Mouse (Mus musculus): Measurements from ENCODE around the gene Prkag2. TPM values are rescaled to one million over a fixed set of nuclear protein-coding genes. Genes with fewer than 3 reads are reported as not detected.

Gene Prkag2
- polyA plus RNA-seq, 1 experiment, result 6.2 TPM

- H3K79me2 ChIP-seq (ENCODE audit: control insufficient read depth, insufficient read depth), result no peaks in the 10 kb centered on the region
- H3K27me3 ChIP-seq (ENCODE audit: control insufficient read depth, insufficient read depth, insufficient read length), result peaks cover 5% of the 10 kb centered on the region
- no peak overlapping the region for H3ac ChIP-seq (ENCODE audit: control insufficient read depth, insufficient read length, low read depth)
- H3K36me3 ChIP-seq (ENCODE audit: control insufficient read depth, insufficient read depth), result no peaks in the 10 kb centered on the region
- TF ChIP-seq USF1 (IDR thresholded peaks at IDR 0.05; ENCODE audit: low read depth) (no peak), MYOD1 (IDR thresholded peaks at IDR 0.05; ENCODE audit: control insufficient read depth, insufficient read length, low read depth) (no peak), CEBPB (IDR thresholded peaks at IDR 0.05; ENCODE audit: low read depth) (no peak), MYOG (IDR thresholded peaks at IDR 0.05; ENCODE audit: control insufficient read depth, extremely low read depth, insufficient read length) (no peak), CTCF (IDR thresholded peaks at IDR 0.05; ENCODE audit: control insufficient read depth, insufficient read depth, insufficient read length) (no peak), FOSL1 (IDR thresholded peaks at IDR 0.05; ENCODE audit: insufficient read depth, low read length, poor library complexity, severe bottlenecking) (no peak), MAX (IDR thresholded peaks at IDR 0.05) (no peak)
- no peaks in the 10 kb centered on the region for H3K79me3 ChIP-seq (ENCODE audit: low read depth)
- H3K4me3 ChIP-seq (ENCODE audit: insufficient read depth, poor library complexity, severe bottlenecking), result no peak overlapping the region
Observed at GRCm38 (mm10) chr5:25058417-25058816, 42.0 kb downstream of the Prkag2 start.

DNA sequence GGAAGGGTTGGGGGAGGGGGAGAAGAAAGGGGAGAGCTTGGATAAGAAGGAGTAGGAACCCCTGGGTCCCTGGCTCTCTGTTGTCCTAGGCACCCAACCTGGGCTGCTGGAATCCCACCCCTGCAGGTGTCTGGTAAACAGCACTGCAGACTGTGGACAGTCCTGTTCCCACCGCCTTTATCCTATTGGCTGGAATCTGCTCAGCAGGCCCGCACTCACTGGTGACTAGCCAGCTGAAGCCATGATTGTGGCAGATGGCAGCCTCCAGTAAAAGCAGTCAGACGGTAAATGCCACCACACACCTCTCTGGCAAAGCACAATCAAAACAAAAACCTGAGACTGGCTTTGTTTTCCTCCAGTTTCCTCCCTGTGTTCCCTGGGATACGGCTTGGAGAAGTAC lies 45.2 kb downstream of the Prkag2 start:
- no peak for TF ChIP-seq MYOG (IDR thresholded peaks at IDR 0.05; ENCODE audit: control insufficient read depth, extremely low read depth, insufficient read length)
- no peak for TF ChIP-seq FOSL1 (IDR thresholded peaks at IDR 0.05; ENCODE audit: insufficient read depth, low read length, poor library complexity, severe bottlenecking)
- no peak for TF ChIP-seq USF1 (IDR thresholded peaks at IDR 0.05; ENCODE audit: low read depth)
- TF ChIP-seq CEBPB (IDR thresholded peaks at IDR 0.05; ENCODE audit: low read depth), result no peak
- TF ChIP-seq MAX (IDR thresholded peaks at IDR 0.05), result no peak
- TF ChIP-seq MYOD1 (IDR thresholded peaks at IDR 0.05; ENCODE audit: control insufficient read depth, insufficient read length, low read depth), result no peak
- no peak for TF ChIP-seq CTCF (IDR thresholded peaks at IDR 0.05; ENCODE audit: control insufficient read depth, insufficient read depth, insufficient read length)
- Histone ChIP-seq H3K27me3 (ENCODE audit: control insufficient read depth, insufficient read depth, insufficient read length) (no peaks in the 10 kb centered on the region), H3ac (ENCODE audit: control insufficient read depth, insufficient read length, low read depth) (no peak overlapping the region), H3K79me2 (ENCODE audit: control insufficient read depth, insufficient read depth) (no peaks in the 10 kb centered on the region), H3K36me3 (ENCODE audit: control insufficient read depth, insufficient read depth) (no peaks in the 10 kb centered on the region), H3K79me3 (ENCODE audit: low read depth) (no peaks in the 10 kb centered on the region), H3K4me3 (ENCODE audit: insufficient read depth, poor library complexity, severe bottlenecking) (no peak overlapping the region)

DNA sequence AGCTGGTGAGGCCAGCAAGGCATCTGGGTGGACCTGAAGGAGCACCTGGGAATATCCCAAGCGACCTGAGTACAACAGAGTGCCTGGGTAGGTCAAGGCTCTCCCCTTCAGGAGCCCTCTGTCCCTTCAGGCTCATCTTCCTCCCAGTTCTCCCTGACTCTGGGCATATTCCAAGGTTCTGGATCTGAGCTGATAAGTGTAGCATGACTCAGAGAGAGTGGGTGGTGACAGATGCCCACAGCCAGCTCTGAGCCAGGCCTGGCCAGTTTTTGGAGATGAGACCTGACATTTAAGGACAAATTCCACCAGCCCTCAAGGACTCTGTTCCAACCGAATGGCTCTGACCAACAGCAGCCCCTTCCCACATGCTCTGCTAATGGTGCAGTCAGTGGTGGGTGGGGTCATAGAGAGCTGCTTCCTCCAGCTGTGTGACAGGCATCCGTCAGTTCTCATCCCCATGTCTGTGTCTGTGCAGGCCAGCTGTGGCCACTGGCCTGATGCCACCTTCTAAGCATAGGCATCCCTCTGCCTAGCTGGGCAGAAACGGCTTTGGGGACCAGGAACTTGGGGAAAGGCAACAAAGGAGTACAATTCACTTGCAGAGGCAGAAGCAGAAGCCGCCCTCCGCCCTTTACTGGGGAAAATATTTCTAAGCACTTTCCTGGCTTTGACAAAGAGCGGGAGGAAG lies 46.3 kb downstream of the Prkag2 start:
- Histone ChIP-seq H3K36me3 (ENCODE audit: control insufficient read depth, insufficient read depth) (no peaks in the 10 kb centered on the region), H3K27me3 (ENCODE audit: control insufficient read depth, insufficient read depth, insufficient read length) (no peaks in the 10 kb centered on the region), H3K79me3 (ENCODE audit: low read depth) (no peaks in the 10 kb centered on the region), H3K79me2 (ENCODE audit: control insufficient read depth, insufficient read depth) (no peaks in the 10 kb centered on the region), H3K4me3 (ENCODE audit: insufficient read depth, poor library complexity, severe bottlenecking) (no peak overlapping the region), H3ac (ENCODE audit: control insufficient read depth, insufficient read length, low read depth) (no peak overlapping the region)
- TF ChIP-seq MYOD1 (IDR thresholded peaks at IDR 0.05; ENCODE audit: control insufficient read depth, insufficient read length, low read depth) (peak; percentile 9), MYOG (IDR thresholded peaks at IDR 0.05; ENCODE audit: control insufficient read depth, extremely low read depth, insufficient read length) (no peak), USF1 (IDR thresholded peaks at IDR 0.05; ENCODE audit: low read depth) (no peak), CTCF (IDR thresholded peaks at IDR 0.05; ENCODE audit: control insufficient read depth, insufficient read depth, insufficient read length) (no peak), MAX (IDR thresholded peaks at IDR 0.05) (no peak)

- H3K4me3 ChIP-seq (ENCODE audit: insufficient read depth, poor library complexity, severe bottlenecking), result no peak overlapping the region
- no peaks in the 10 kb centered on the region for H3K27me3 ChIP-seq (ENCODE audit: control insufficient read depth, insufficient read depth, insufficient read length)
- no peaks in the 10 kb centered on the region for H3K79me2 ChIP-seq (ENCODE audit: control insufficient read depth, insufficient read depth)
- TF ChIP-seq FOSL1 (IDR thresholded peaks at IDR 0.05; ENCODE audit: insufficient read depth, low read length, poor library complexity, severe bottlenecking) (no peak), USF1 (IDR thresholded peaks at IDR 0.05; ENCODE audit: low read depth) (no peak), MYOG (IDR thresholded peaks at IDR 0.05; ENCODE audit: control insufficient read depth, extremely low read depth, insufficient read length) (no peak), CEBPB (IDR thresholded peaks at IDR 0.05; ENCODE audit: low read depth) (no peak), CTCF (IDR thresholded peaks at IDR 0.05; ENCODE audit: control insufficient read depth, insufficient read depth, insufficient read length) (no peak), MYOD1 (IDR thresholded peaks at IDR 0.05; ENCODE audit: control insufficient read depth, insufficient read length, low read depth) (no peak), MAX (IDR thresholded peaks at IDR 0.05) (no peak)
- no peaks in the 10 kb centered on the region for H3K79me3 ChIP-seq (ENCODE audit: low read depth)
- H3ac ChIP-seq (ENCODE audit: control insufficient read depth, insufficient read length, low read depth), result no peak overlapping the region
- H3K36me3 ChIP-seq (ENCODE audit: control insufficient read depth, insufficient read depth), result no peaks in the 10 kb centered on the region
Observed at GRCm38 (mm10) chr5:25050827-25051226, 49.6 kb downstream of the Prkag2 start.

GRCm38 (mm10) chr5:25047670-25048069 lies 52.8 kb downstream of the Prkag2 start:
- no peaks in the 10 kb centered on the region for H3K36me3 ChIP-seq (ENCODE audit: control insufficient read depth, insufficient read depth)
- H3K79me2 ChIP-seq (ENCODE audit: control insufficient read depth, insufficient read depth), result no peaks in the 10 kb centered on the region
- H3K4me3 ChIP-seq (ENCODE audit: insufficient read depth, poor library complexity, severe bottlenecking), result no peak overlapping the region
- no peaks in the 10 kb centered on the region for H3K27me3 ChIP-seq (ENCODE audit: control insufficient read depth, insufficient read depth, insufficient read length)
- H3K79me3 ChIP-seq (ENCODE audit: low read depth), result no peaks in the 10 kb centered on the region
- TF ChIP-seq CEBPB (IDR thresholded peaks at IDR 0.05; ENCODE audit: low read depth), result no peak
- TF ChIP-seq CTCF (IDR thresholded peaks at IDR 0.05; ENCODE audit: control insufficient read depth, insufficient read depth, insufficient read length), result no peak
- no peak for TF ChIP-seq MYOG (IDR thresholded peaks at IDR 0.05; ENCODE audit: control insufficient read depth, extremely low read depth, insufficient read length)
- H3ac ChIP-seq (ENCODE audit: control insufficient read depth, insufficient read length, low read depth), result no peak overlapping the region

GRCm38 (mm10) chr5:25046762-25047161 lies 53.7 kb downstream of the Prkag2 start:
- Histone ChIP-seq H3ac (ENCODE audit: control insufficient read depth, insufficient read length, low read depth) (no peak overlapping the region), H3K36me3 (ENCODE audit: control insufficient read depth, insufficient read depth) (no peaks in the 10 kb centered on the region), H3K79me3 (ENCODE audit: low read depth) (no peaks in the 10 kb centered on the region), H3K79me2 (ENCODE audit: control insufficient read depth, insufficient read depth) (no peaks in the 10 kb centered on the region), H3K4me3 (ENCODE audit: insufficient read depth, poor library complexity, severe bottlenecking) (no peak overlapping the region), H3K27me3 (ENCODE audit: control insufficient read depth, insufficient read depth, insufficient read length) (no peaks in the 10 kb centered on the region)
- no peak for TF ChIP-seq MAX (IDR thresholded peaks at IDR 0.05)
- TF ChIP-seq MYOG (IDR thresholded peaks at IDR 0.05; ENCODE audit: control insufficient read depth, extremely low read depth, insufficient read length), result no peak
- no peak for TF ChIP-seq USF1 (IDR thresholded peaks at IDR 0.05; ENCODE audit: low read depth)
- TF ChIP-seq FOSL1 (IDR thresholded peaks at IDR 0.05; ENCODE audit: insufficient read depth, low read length, poor library complexity, severe bottlenecking), result no peak
